Mouse (Mus musculus): ENCODE results near the gene Id4. TPM values are rescaled to one million over a fixed set of nuclear protein-coding genes. Genes with fewer than 3 reads are reported as not detected.

Gene Id4
- 0.54 and 0.67 TPM in 2 replicates for polyA plus RNA-seq (2016; fragmentation: Nextera tagmentation; extraction: Ambion mirVana)

GRCm38 (mm10) chr13:48260690-48261278, at the start of gene Id4:
Id4 (plus strand) TSS chr13:48261228.
- Histone ChIP-seq H3K9ac (peak within 1 kb of the TSS; percentile 12; the same call in 1 of the 2 replicates), H3K9me3 (replicated peaks) (no peaks in the 10 kb centered on the region), H3K36me3 (no peaks in the 10 kb centered on the region), H3K4me3 (peak within 1 kb of the TSS; percentile 55), H3K4me1 (peaks cover 14% of the 10 kb centered on the region; the same call in 1 of the 2 replicates), H3K4me2 (peak within 1 kb of the TSS; percentile 76), H3K27me3 (replicated peaks) (peaks cover 58% of the 10 kb centered on the region), H3K27ac (no peak within 1 kb of the TSS)
- ATAC-seq: peak; percentile 91
- WGBS (ENCODE audit: insufficient replicate concordance): 0% methylated on average over 52 of the region's 52 CpGs

- no peak for ATAC-seq
- Histone ChIP-seq H3K9me3 (replicated peaks) (no peaks in the 10 kb centered on the region), H3K27me3 (replicated peaks) (peaks cover 22% of the 10 kb centered on the region), H3K4me2 (peak overlapping the region; percentile 22; the same call in 1 of the 2 replicates), H3K27ac (no peak overlapping the region), H3K36me3 (no peaks in the 10 kb centered on the region), H3K4me3 (no peak overlapping the region), H3K4me1 (peaks cover 6% of the 10 kb centered on the region; the same call in 1 of the 2 replicates), H3K9ac (no peak overlapping the region)
- 26% methylated on average over 8 of the region's 8 CpGs for WGBS (ENCODE audit: insufficient replicate concordance)
Observed at GRCm38 (mm10) chr13:48227136-48227535, 33.9 kb upstream of the Id4 start.

DNA sequence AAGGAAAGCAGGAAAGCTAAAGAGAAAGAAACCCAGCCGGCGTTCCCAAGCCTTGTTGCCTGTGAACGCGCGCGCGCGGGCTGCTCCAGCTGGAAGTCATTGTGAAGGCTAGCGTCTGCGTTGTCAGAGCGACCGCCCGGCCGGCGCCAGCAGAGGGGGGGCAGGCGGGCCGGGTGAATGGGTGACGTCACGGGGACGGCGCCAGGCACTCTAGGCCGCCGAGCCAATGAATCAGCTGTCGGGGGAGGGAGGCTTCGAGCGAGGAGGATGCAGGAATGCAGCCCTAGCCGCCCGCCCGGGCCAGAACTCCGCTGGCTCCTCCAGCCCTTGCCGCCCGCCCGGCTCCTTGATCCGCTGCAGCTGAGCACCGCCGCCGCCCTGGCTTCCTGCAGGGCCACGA, 33.3 kb upstream of the Id4 start:
- under 1% methylated on average over 38 of the region's 38 CpGs for WGBS (ENCODE audit: insufficient replicate concordance)
- H3K4me2 ChIP-seq: peak overlapping the region; percentile 60
- H3K4me1 ChIP-seq: peaks cover 6% of the 10 kb centered on the region; the same call in 1 of the 2 replicates
- H3K9ac ChIP-seq: no peak overlapping the region
- ATAC-seq: peak; percentile 86
- peaks cover 22% of the 10 kb centered on the region for H3K27me3 ChIP-seq (replicated peaks)
- no peaks in the 10 kb centered on the region for H3K36me3 ChIP-seq
- no peaks in the 10 kb centered on the region for H3K9me3 ChIP-seq (replicated peaks)
- 0 out of 2 replicates have a peak overlapping the region, but pooled peaks have one; percentile 25 for H3K27ac ChIP-seq
- peak overlapping the region; percentile 37 for H3K4me3 ChIP-seq

DNA sequence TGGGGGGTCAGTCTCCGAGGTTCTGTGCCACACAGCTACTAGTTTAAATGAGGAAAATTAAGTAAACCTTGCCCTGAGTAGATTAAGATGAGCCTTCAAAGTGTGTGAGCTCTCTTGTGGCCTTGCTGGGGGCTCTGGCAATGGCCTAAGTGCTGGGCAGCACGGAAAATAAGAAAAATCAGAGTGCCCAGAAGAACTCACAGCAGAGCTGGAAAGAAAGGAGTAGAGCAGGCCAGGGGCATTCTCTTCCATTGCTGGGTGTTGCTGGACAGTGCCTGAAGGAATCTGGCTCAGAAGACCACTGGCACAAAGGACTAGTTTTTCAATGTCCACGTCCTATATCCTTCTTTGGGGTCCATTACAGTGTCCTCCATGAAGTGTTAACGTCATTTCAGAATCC, 32.9 kb upstream of the Id4 start:
- Histone ChIP-seq H3K4me2 (peak overlapping the region; percentile 60), H3K36me3 (no peaks in the 10 kb centered on the region), H3K9ac (no peak overlapping the region), H3K27ac (0 out of 2 replicates have a peak overlapping the region, but pooled peaks have one; percentile 25), H3K4me3 (peak overlapping the region; percentile 37), H3K9me3 (replicated peaks) (no peaks in the 10 kb centered on the region), H3K27me3 (replicated peaks) (peaks cover 22% of the 10 kb centered on the region), H3K4me1 (peaks cover 6% of the 10 kb centered on the region; the same call in 1 of the 2 replicates)
- no peak for ATAC-seq
- WGBS (ENCODE audit: insufficient replicate concordance): 24% methylated on average over 4 of the region's 4 CpGs

DNA sequence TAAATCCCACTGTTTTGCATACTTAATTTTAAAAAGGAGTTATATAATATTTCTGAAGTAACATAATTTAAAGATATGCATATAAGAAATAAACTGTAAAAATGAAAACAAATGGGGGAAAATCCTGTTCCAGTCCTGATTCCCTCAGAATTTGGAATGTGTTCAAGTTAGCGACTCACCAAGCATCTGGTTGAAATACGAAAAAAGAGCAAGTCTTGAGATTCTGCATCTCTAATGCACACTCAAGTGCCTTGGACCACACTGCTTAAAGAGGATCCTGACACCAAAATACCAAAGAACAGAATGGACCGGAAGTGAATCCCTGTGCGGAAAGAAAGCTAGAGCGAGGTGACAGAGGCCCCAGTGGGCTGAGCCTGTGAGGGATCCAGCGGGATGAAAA, 30.0 kb upstream of the Id4 start:
- H3K9me3 ChIP-seq (replicated peaks): no peaks in the 10 kb centered on the region
- ATAC-seq: no peak
- no peak overlapping the region for H3K4me2 ChIP-seq
- H3K36me3 ChIP-seq: no peaks in the 10 kb centered on the region
- H3K4me1 ChIP-seq: peaks cover 6% of the 10 kb centered on the region; the same call in 1 of the 2 replicates
- 56% methylated on average over 6 of the region's 6 CpGs for WGBS (ENCODE audit: insufficient replicate concordance)
- no peak overlapping the region for H3K4me3 ChIP-seq
- H3K27ac ChIP-seq: no peak overlapping the region
- no peak overlapping the region for H3K9ac ChIP-seq
- H3K27me3 ChIP-seq (replicated peaks): peaks cover 22% of the 10 kb centered on the region

- WGBS (ENCODE audit: insufficient replicate concordance): 47% methylated on average over 4 of the region's 4 CpGs
- no peak overlapping the region for H3K9ac ChIP-seq
- no peaks in the 10 kb centered on the region for H3K9me3 ChIP-seq (replicated peaks)
- no peak overlapping the region for H3K4me3 ChIP-seq
- no peaks in the 10 kb centered on the region; the same call in 1 of the 2 replicates for H3K4me1 ChIP-seq
- no peak overlapping the region for H3K4me2 ChIP-seq
- H3K27me3 ChIP-seq (replicated peaks): no peaks in the 10 kb centered on the region
- no peaks in the 10 kb centered on the region for H3K36me3 ChIP-seq
- no peak for ATAC-seq
- H3K27ac ChIP-seq: no peak overlapping the region
Observed at GRCm38 (mm10) chr13:48236436-48236835, 24.6 kb upstream of the Id4 start.

GRCm38 (mm10) chr13:48236865-48237264, 24.2 kb upstream of the Id4 start:
- no peak for ATAC-seq
- no peak overlapping the region for H3K4me2 ChIP-seq
- no peak overlapping the region for H3K4me3 ChIP-seq
- no peaks in the 10 kb centered on the region for H3K27me3 ChIP-seq (replicated peaks)
- no peak overlapping the region for H3K9ac ChIP-seq
- no peaks in the 10 kb centered on the region for H3K9me3 ChIP-seq (replicated peaks)
- no peaks in the 10 kb centered on the region; the same call in 1 of the 2 replicates for H3K4me1 ChIP-seq
- H3K36me3 ChIP-seq: no peaks in the 10 kb centered on the region
- no peak overlapping the region for H3K27ac ChIP-seq
- 70% methylated on average over 7 of the region's 7 CpGs for WGBS (ENCODE audit: insufficient replicate concordance)

DNA sequence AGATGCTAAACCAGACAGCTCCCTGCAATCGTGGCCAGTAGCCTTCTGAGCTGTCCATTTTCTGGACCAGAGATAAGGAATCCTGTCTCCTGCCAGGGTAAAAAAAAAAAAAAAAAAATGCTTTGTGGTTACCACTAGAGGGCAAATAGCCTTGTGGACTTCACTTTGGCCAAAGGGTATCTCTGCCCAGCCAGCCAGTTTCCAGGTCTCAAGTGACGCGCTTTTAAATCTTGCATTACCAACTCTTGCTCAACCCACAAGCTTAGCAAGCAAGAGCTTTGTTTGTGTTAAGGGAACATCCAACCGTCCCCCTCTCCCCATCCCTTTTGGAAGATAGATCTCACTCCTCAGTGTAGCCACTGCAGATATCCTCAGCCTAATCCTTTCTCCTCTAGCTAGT, 23.5 kb upstream of the Id4 start:
- H3K27me3 ChIP-seq (replicated peaks): no peaks in the 10 kb centered on the region
- no peaks in the 10 kb centered on the region for H3K9me3 ChIP-seq (replicated peaks)
- no peaks in the 10 kb centered on the region for H3K36me3 ChIP-seq
- ATAC-seq: no peak
- no peak overlapping the region for H3K4me3 ChIP-seq
- H3K4me2 ChIP-seq: no peak overlapping the region
- H3K4me1 ChIP-seq: no peaks in the 10 kb centered on the region; the same call in 1 of the 2 replicates
- WGBS (ENCODE audit: insufficient replicate concordance): 13% methylated on average over 4 of the region's 4 CpGs
- no peak overlapping the region for H3K9ac ChIP-seq
- H3K27ac ChIP-seq: no peak overlapping the region

- Histone ChIP-seq H3K4me3 (no peak overlapping the region), H3K27ac (no peak overlapping the region), H3K27me3 (replicated peaks) (no peaks in the 10 kb centered on the region), H3K36me3 (no peaks in the 10 kb centered on the region), H3K4me1 (no peaks in the 10 kb centered on the region), H3K4me2 (no peak overlapping the region), H3K9me3 (replicated peaks) (no peaks in the 10 kb centered on the region), H3K9ac (no peak overlapping the region)
- 50% methylated on average over 5 of the region's 5 CpGs for whole genome bisulfite sequencing (ENCODE audit: insufficient replicate concordance)
- no peak for ATAC-seq
Observed at GRCm38 (mm10) chr13:48245235-48246012, 15.6 kb upstream of the Id4 start.

- no peaks in the 10 kb centered on the region for H3K4me1 ChIP-seq
- H3K4me2 ChIP-seq: no peak overlapping the region
- H3K27me3 ChIP-seq (replicated peaks): no peaks in the 10 kb centered on the region
- no peaks in the 10 kb centered on the region for H3K9me3 ChIP-seq (replicated peaks)
- no peak overlapping the region for H3K9ac ChIP-seq
- no peak overlapping the region for H3K4me3 ChIP-seq
- WGBS (ENCODE audit: insufficient replicate concordance): 46% methylated on average over 2 of the region's 2 CpGs
- H3K36me3 ChIP-seq: no peaks in the 10 kb centered on the region
- ATAC-seq: no peak
- H3K27ac ChIP-seq: no peak overlapping the region
Observed at GRCm38 (mm10) chr13:48252559-48252958, 8.5 kb upstream of the Id4 start.

DNA sequence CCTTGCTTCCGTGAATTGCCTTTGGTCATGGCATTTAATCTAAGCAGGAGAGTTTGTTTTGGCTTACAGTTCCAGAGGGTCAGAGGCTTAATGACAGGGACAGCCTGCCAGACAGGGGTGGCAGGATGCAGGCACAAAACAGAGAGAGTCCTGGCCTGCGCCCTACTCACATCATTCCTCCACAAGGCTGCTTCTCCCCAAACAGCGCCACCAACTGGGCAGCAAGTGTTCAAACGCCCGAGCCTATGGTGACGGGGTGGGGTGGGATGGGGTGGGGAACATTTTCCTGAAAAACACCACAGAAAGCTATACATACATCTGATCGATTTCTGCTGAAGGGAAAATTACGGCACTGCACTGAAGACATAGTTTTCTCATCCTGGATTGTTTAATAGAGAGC, 6.0 kb upstream of the Id4 start:
- H3K36me3 ChIP-seq: no peaks in the 10 kb centered on the region
- H3K27me3 ChIP-seq (replicated peaks): peaks cover 16% of the 10 kb centered on the region
- 71% methylated on average over 8 of the region's 8 CpGs for WGBS (ENCODE audit: insufficient replicate concordance)
- H3K4me2 ChIP-seq: no peak overlapping the region
- H3K9ac ChIP-seq: no peak overlapping the region
- no peak overlapping the region for H3K27ac ChIP-seq
- H3K9me3 ChIP-seq (replicated peaks): no peaks in the 10 kb centered on the region
- H3K4me3 ChIP-seq: no peak overlapping the region
- H3K4me1 ChIP-seq: no peaks in the 10 kb centered on the region
- no peak for ATAC-seq
